10 mouse cellular contexts compared by ENCODE assay signal in the genomic region with DNA sequence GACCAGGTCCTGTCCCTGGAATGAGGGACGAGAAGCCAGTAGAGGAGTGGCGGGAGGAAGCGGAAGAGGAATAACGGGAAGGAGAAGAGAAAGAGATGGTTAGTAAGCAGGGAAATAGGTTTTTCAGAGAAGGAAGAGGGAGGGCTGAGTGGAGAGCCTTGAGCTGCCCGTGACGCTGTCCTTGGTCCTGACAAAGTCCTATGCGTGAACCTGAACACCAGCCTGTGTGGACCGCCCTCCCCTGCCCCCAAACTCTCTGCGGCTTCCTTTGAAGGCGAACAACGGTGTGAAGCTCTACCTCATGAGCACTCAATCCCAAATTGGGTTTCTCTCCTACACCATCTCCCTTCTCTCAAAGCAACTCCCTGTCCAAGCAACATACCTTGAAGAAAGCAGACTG. TPM values are rescaled to one million over a fixed set of nuclear protein-coding genes. Genes with fewer than 3 reads are reported as not detected.
DNase-seq lines count a peak whose midpoint lies in the region; ATAC-seq lines count a peak whose summit lies in the region.
"Had no signal": no experiment of that assay in that cellular context is flagged by ENCODE, and none has a peak within 500 bp of the region (broad histone marks: within the 10 kb centered on the region; RNA-seq: fewer than 3 reads in every experiment).

No protein-coding gene starts in this region.

- no peaks in the 10 kb centered on the region for H3K36me3 ChIP-seq in heart, embryonic 12.5 days
- H3K36me3 ChIP-seq in hindbrain, embryonic 14.5 days (replicated peaks; ENCODE audit: control insufficient read depth, insufficient read depth), result no peaks in the 10 kb centered on the region
- H3K36me3 ChIP-seq: heart, embryonic 15.5 days; neural tube, embryonic 13.5 days had no signal

- no peak overlapping the region for H3K9ac ChIP-seq in heart, embryonic 12.5 days
- H3K9ac ChIP-seq in hindbrain, embryonic 14.5 days, result no peak overlapping the region
- H3K9ac ChIP-seq: heart, embryonic 15.5 days; neural tube, embryonic 13.5 days had no signal

- no peak overlapping the region for H3K4me2 ChIP-seq in heart, embryonic 12.5 days
- no peak overlapping the region for H3K4me2 ChIP-seq in hindbrain, embryonic 14.5 days (replicated peaks)
- H3K4me2 ChIP-seq: heart, embryonic 15.5 days; neural tube, embryonic 13.5 days had no signal

- no peak overlapping the region for H3K4me3 ChIP-seq in heart, embryonic 12.5 days
- H3K4me3 ChIP-seq in hindbrain, embryonic 14.5 days (replicated peaks; ENCODE audit: low read length), result no peak overlapping the region
- H3K4me3 ChIP-seq: heart, embryonic 15.5 days; neural tube, embryonic 13.5 days had no signal

- 16% methylated on average over 11 of the region's 11 CpGs for WGBS in heart, embryonic 12.5 days
- 36% methylated on average over 11 of the region's 11 CpGs for WGBS in hindbrain, embryonic 14.5 days

- no peaks in the 10 kb centered on the region for H3K4me1 ChIP-seq in heart, embryonic 12.5 days (replicated peaks)
- no peaks in the 10 kb centered on the region for H3K4me1 ChIP-seq in hindbrain, embryonic 14.5 days (replicated peaks; ENCODE audit: control insufficient read depth, insufficient read depth, low read length)
- H3K4me1 ChIP-seq: heart, embryonic 15.5 days; neural tube, embryonic 13.5 days had no signal

- no peak overlapping the region for H3K27ac ChIP-seq in heart, embryonic 12.5 days (ENCODE audit: poor library complexity, severe bottlenecking)
- H3K27ac ChIP-seq in hindbrain, embryonic 14.5 days, result no peak overlapping the region
- H3K27ac ChIP-seq: heart, embryonic 15.5 days; neural tube, embryonic 13.5 days had no signal

- 0 out of 2 replicates have a peak, but pooled peaks have one; percentile 18 for ATAC-seq in heart, embryonic 12.5 days (ENCODE audit: insufficient number of reproducible peaks, low FRiP score)
- ATAC-seq in hindbrain, embryonic 14.5 days (ENCODE audit: low FRiP score), result no peak

- peaks cover 16% of the 10 kb centered on the region; the same call in 1 of the 2 replicates for H3K27me3 ChIP-seq in heart, embryonic 12.5 days (replicated peaks)
- peaks cover 12% of the 10 kb centered on the region for H3K27me3 ChIP-seq in hindbrain, embryonic 14.5 days (ENCODE audit: control insufficient read depth, insufficient read depth, low read length)

- no peak for DNase-seq in heart, adult 9 months (ENCODE audit: low spot score in 2 of 2)
- peak; percentile 62 for DNase-seq in 416B (ENCODE audit: low read depth)
- peak; percentile 62 for DNase-seq in adrenal gland, postnatal 25 days
- DNase-seq in lung, postnatal 14 days, result peak; percentile 66
- no peak for DNase-seq in right cerebral cortex, postnatal 14 days
- DNase-seq in layer of hippocampus, adult 18-20 months (ENCODE audit: low spot score in 2 of 2), result no peak
- DNase-seq in hindbrain, embryonic 14.5 days (ENCODE audit: low spot score), result no peak

- no peaks in the 10 kb centered on the region for H3K9me3 ChIP-seq in heart, embryonic 12.5 days (replicated peaks)
- H3K9me3 ChIP-seq in hindbrain, embryonic 14.5 days (ENCODE audit: control insufficient read depth, low read length), result no peaks in the 10 kb centered on the region
- H3K9me3 ChIP-seq: heart, embryonic 15.5 days; neural tube, embryonic 13.5 days had no signal

RNA-seq across cellular contexts. Expression of a gene that starts 22.8 kb away (rescaled TPM):
- polyA plus RNA-seq in heart, embryonic 12.5 days (2016; fragmentation: Nextera tagmentation; extraction: Ambion mirVana), result 2.9 and 3.0 TPM in 2 replicates
- total RNA-seq in adrenal gland, postnatal 25 days (2021), result 3.9 and 5.6 TPM in 2 replicates
- total RNA-seq in layer of hippocampus, adult 18-20 months (2021), result 1 to 10 TPM; 1.3 to 2.4 TPM
- polyA plus RNA-seq in hindbrain, embryonic 14.5 days (2014; fragmentation: Nextera tagmentation; extraction: Ambion mirVana), result 2.5 and 4.9 TPM in 2 replicates

RNA-seq across cellular contexts. Expression of a gene that starts 50.6 kb away (rescaled TPM):
- 20.4 and 21.3 TPM in 2 replicates for polyA plus RNA-seq in heart, embryonic 12.5 days (2016; fragmentation: Nextera tagmentation; extraction: Ambion mirVana)
- total RNA-seq in adrenal gland, postnatal 25 days (2021), result 49.3 and 65.0 TPM in 2 replicates
- total RNA-seq in layer of hippocampus, adult 18-20 months (2021), result 100 to 1,000 TPM in 1 of 2 experiments, 10 to 100 TPM in 1; 89.4 to 103 TPM
- polyA plus RNA-seq in hindbrain, embryonic 14.5 days (2014; fragmentation: Nextera tagmentation; extraction: Ambion mirVana), result 67.8 and 77.0 TPM in 2 replicates

RNA-seq across cellular contexts. Expression of a gene that starts 52.4 kb away (rescaled TPM):
- 0.09 and 0.18 TPM in 2 replicates for polyA plus RNA-seq in heart, embryonic 12.5 days (2016; fragmentation: Nextera tagmentation; extraction: Ambion mirVana)
- total RNA-seq in adrenal gland, postnatal 25 days (2021), result 0.52 TPM in 1 of 2 replicates, not detected in the other
- total RNA-seq in layer of hippocampus, adult 18-20 months (2021), result 1 to 10 TPM; 1.8 to 2.6 TPM
- 2.5 and 2.9 TPM in 2 replicates for polyA plus RNA-seq in hindbrain, embryonic 14.5 days (2014; fragmentation: Nextera tagmentation; extraction: Ambion mirVana)

RNA-seq across cellular contexts. Expression of a gene that starts 52.6 kb away (rescaled TPM):
- polyA plus RNA-seq in heart, embryonic 12.5 days (2016; fragmentation: Nextera tagmentation; extraction: Ambion mirVana), result 0.40 and 0.50 TPM in 2 replicates
- not detected in 2 replicates for total RNA-seq in adrenal gland, postnatal 25 days (2021)
- total RNA-seq in layer of hippocampus, adult 18-20 months (2021), result not detected
- polyA plus RNA-seq in hindbrain, embryonic 14.5 days (2014; fragmentation: Nextera tagmentation; extraction: Ambion mirVana), result 1.7 and 3.4 TPM in 2 replicates

Comparison
In these comparisons a context has a peak if more than half of its experiments do, and no peak if none do; other contexts are left out.
1. DNase-seq: peak in 416B (single experiment), adrenal gland, postnatal 25 days (single experiment) and lung, postnatal 14 days (single experiment); none in heart, adult 9 months (0 of 2), right cerebral cortex, postnatal 14 days (single experiment), layer of hippocampus, adult 18-20 months (0 of 2) and hindbrain, embryonic 14.5 days (single experiment).